Mouse (Mus musculus): ENCODE data around the gene Knl1. TPM values are rescaled to one million over a fixed set of nuclear protein-coding genes. Genes with fewer than 3 reads are reported as not detected.

Knl1 gene
- polyA plus RNA-seq, 1 experiment from 2014 or later = 84.4 TPM

- H3K27ac ChIP-seq = peak overlapping the region; percentile 81; the same call in 1 of the 2 replicates
- ATAC-seq (ENCODE audit: low FRiP score) = peak; percentile 60; the same call in 1 of the 2 replicates
- no peak overlapping the region for H3K9ac ChIP-seq
- no peaks in the 10 kb centered on the region for H3K9me3 ChIP-seq
- no peak overlapping the region for H3K4me3 ChIP-seq (replicated peaks)
- 52% methylated on average over 4 of the region's 4 CpGs for WGBS
- peaks cover 9% of the 10 kb centered on the region for H3K4me1 ChIP-seq
- peaks cover 43% of the 10 kb centered on the region for H3K36me3 ChIP-seq (replicated peaks)
- H3K27me3 ChIP-seq = no peaks in the 10 kb centered on the region
- no peak overlapping the region for H3K4me2 ChIP-seq
These were observed 27.4 kb upstream of the Knl1 start for GRCm38 (mm10) chr2:119019538-119019937.

- H3K9me3 ChIP-seq = no peaks in the 10 kb centered on the region
- H3K4me3 ChIP-seq (replicated peaks) = no peak overlapping the region
- WGBS = 90% methylated on average over 6 of the region's 6 CpGs
- H3K27me3 ChIP-seq = no peaks in the 10 kb centered on the region
- no peak overlapping the region for H3K4me2 ChIP-seq
- H3K36me3 ChIP-seq (replicated peaks) = peaks cover 34% of the 10 kb centered on the region
- no peak overlapping the region for H3K9ac ChIP-seq
- H3K27ac ChIP-seq = no peak overlapping the region
- H3K4me1 ChIP-seq = peaks cover 15% of the 10 kb centered on the region
- no peak for ATAC-seq (ENCODE audit: low FRiP score)
These were observed 23.7 kb upstream of the Knl1 start for GRCm38 (mm10) chr2:119023154-119023660.

GRCm38 (mm10) chr2:119024536-119025238 lies 22.2 kb upstream of the Knl1 start:
- Histone ChIP-seq H3K36me3 (replicated peaks) (peaks cover 24% of the 10 kb centered on the region), H3K27me3 (no peaks in the 10 kb centered on the region), H3K27ac (no peak overlapping the region), H3K4me1 (peaks cover 14% of the 10 kb centered on the region), H3K9ac (no peak overlapping the region), H3K9me3 (no peaks in the 10 kb centered on the region), H3K4me3 (replicated peaks) (no peak overlapping the region), H3K4me2 (no peak overlapping the region)
- ATAC-seq (ENCODE audit: low FRiP score) = no peak
- WGBS = 71% methylated on average over 9 of the region's 9 CpGs

DNA sequence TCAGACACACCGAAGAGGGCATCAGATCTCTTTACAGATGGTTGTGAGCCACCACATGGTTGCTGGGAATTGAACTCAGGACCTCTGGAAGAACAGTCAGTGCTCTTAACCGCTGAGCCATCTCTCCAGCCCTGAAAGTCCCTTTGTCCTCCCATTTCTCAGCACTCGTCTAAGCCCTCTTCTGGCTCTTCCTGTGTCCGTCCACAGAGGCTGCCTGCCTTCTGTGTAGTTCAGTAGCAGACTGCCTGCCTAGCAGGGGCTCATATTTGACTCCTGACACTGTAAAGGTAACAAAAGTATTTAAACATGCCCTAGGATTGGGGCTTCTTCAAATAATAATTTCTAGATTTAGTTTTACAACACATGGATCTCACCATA lies 21.7 kb upstream of the Knl1 start:
- Histone ChIP-seq H3K27ac (no peak overlapping the region), H3K4me1 (peaks cover 14% of the 10 kb centered on the region), H3K4me3 (replicated peaks) (no peak overlapping the region), H3K9ac (no peak overlapping the region), H3K36me3 (replicated peaks) (peaks cover 20% of the 10 kb centered on the region), H3K27me3 (no peaks in the 10 kb centered on the region), H3K4me2 (no peak overlapping the region), H3K9me3 (no peaks in the 10 kb centered on the region)
- ATAC-seq (ENCODE audit: low FRiP score) = no peak
- 73% methylated on average over 4 of the region's 4 CpGs for WGBS

- no peaks in the 10 kb centered on the region for H3K9me3 ChIP-seq
- peaks cover 14% of the 10 kb centered on the region for H3K4me1 ChIP-seq
- no peak overlapping the region for H3K27ac ChIP-seq
- no peak overlapping the region for H3K9ac ChIP-seq
- no peak overlapping the region for H3K4me3 ChIP-seq (replicated peaks)
- H3K4me2 ChIP-seq = no peak overlapping the region
- 90% methylated on average over 4 of the region's 4 CpGs for WGBS
- no peak for ATAC-seq (ENCODE audit: low FRiP score)
- peaks cover 7% of the 10 kb centered on the region for H3K36me3 ChIP-seq (replicated peaks)
- no peaks in the 10 kb centered on the region for H3K27me3 ChIP-seq
These were observed 20.0 kb upstream of the Knl1 start for GRCm38 (mm10) chr2:119026951-119027350.

GRCm38 (mm10) chr2:119028941-119029551 lies 17.9 kb upstream of the Knl1 start, which contains the start of gene Ccdc32:
Gene Ccdc32 (minus strand): TSS chr2:119029393.
- peaks cover 14% of the 10 kb centered on the region for H3K4me1 ChIP-seq
- peak; percentile 98 for ATAC-seq (ENCODE audit: low FRiP score)
- H3K9me3 ChIP-seq = no peaks in the 10 kb centered on the region
- H3K9ac ChIP-seq = peak within 1 kb of the TSS; percentile 68
- no peak within 1 kb of the TSS for H3K27ac ChIP-seq
- no peaks in the 10 kb centered on the region for H3K27me3 ChIP-seq
- H3K36me3 ChIP-seq (replicated peaks) = no peaks in the 10 kb centered on the region; the same call in 1 of the 2 replicates
- peak within 1 kb of the TSS; percentile 70 for H3K4me3 ChIP-seq (replicated peaks)
- WGBS = 1% methylated on average over 28 of the region's 28 CpGs
- H3K4me2 ChIP-seq = peak within 1 kb of the TSS; percentile 89

GRCm38 (mm10) chr2:119032191-119032590 lies 14.7 kb upstream of the Knl1 start:
- H3K9me3 ChIP-seq = no peaks in the 10 kb centered on the region
- H3K4me1 ChIP-seq = peaks cover 32% of the 10 kb centered on the region
- no peak overlapping the region for H3K4me2 ChIP-seq
- no peak for ATAC-seq (ENCODE audit: low FRiP score)
- no peaks in the 10 kb centered on the region for H3K27me3 ChIP-seq
- H3K9ac ChIP-seq = no peak overlapping the region
- H3K4me3 ChIP-seq (replicated peaks) = no peak overlapping the region
- 74% methylated on average over 4 of the region's 4 CpGs for whole genome bisulfite sequencing
- no peak overlapping the region for H3K27ac ChIP-seq
- H3K36me3 ChIP-seq (replicated peaks) = peaks cover 6% of the 10 kb centered on the region

DNA sequence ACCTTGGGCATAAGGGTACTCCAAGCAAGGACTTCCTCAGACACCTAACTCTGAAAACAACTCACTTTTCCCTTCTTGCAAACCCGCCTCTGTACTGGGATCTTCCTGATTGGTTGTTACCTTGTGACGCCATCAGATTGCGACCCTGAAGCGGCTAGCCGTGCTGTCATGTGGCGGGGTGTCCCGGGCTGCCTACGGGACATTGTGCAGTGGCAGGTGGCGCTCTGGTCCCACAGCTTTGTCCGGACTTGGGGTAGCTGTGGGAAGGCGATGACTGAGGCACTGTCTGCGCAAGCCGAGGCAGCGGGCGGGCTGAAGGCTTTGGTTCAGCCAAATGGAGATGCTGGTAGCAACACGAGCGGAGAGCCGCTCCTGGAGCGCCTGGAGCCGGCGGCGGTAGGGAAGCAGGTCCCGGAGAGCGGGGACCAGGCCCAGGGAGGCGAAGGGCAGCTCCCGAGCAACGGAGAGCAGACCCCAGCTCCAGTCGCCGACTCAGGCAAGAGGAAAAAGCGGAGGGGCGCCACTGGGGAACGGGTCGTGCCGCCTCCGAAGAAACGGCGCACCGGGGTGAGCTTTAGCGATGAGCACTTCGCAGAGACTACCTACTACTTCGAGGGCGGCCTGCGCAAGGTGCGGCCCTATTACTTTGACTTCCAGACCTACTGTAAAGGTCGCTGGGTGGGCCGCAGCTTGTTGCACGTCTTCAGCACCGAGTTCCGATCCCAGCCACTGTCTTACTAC lies 12.1 kb upstream of the Knl1 start, which contains the start of gene Rpusd2:
Gene Rpusd2, plus strand, starts transcription at position 135 of the 741 bp plus-strand sequence.
- under 1% methylated on average over 49 of the region's 49 CpGs for WGBS
- Histone ChIP-seq H3K9ac (peak within 1 kb of the TSS; percentile 88), H3K4me1 (peaks cover 18% of the 10 kb centered on the region), H3K4me2 (peak within 1 kb of the TSS; percentile 78), H3K9me3 (no peaks in the 10 kb centered on the region), H3K27me3 (no peaks in the 10 kb centered on the region), H3K4me3 (replicated peaks) (peak within 1 kb of the TSS; percentile 94), H3K36me3 (replicated peaks) (peaks cover 29% of the 10 kb centered on the region), H3K27ac (peak within 1 kb of the TSS; percentile 96)
- peak; percentile 98 for ATAC-seq (ENCODE audit: low FRiP score)

DNA sequence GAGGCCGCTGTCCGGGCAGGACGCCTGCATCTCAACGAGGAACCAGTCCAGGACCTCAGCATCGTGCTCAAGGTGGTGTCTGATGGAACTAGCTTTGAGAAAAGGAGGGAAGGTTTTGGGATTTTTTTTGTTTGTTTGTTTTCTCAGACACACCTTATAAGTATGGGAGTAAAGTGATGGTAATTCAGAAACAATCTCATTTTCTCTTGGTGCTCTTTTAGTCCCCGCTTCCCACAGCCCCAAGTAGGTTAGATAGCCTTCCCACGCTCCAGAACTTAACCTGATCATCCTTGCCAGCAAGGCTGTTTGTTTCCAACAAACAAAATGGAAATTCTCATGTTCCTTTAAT lies 11.5 kb upstream of the Knl1 start:
- Histone ChIP-seq H3K4me2 (peak overlapping the region; percentile 78), H3K27ac (peak overlapping the region; percentile 96), H3K36me3 (replicated peaks) (peaks cover 34% of the 10 kb centered on the region), H3K9ac (peak overlapping the region; percentile 88), H3K4me3 (replicated peaks) (peak overlapping the region; percentile 94), H3K9me3 (no peaks in the 10 kb centered on the region), H3K4me1 (peaks cover 18% of the 10 kb centered on the region), H3K27me3 (no peaks in the 10 kb centered on the region)
- ATAC-seq (ENCODE audit: low FRiP score) = no peak
- WGBS = 6% methylated on average over 7 of the region's 7 CpGs

GRCm38 (mm10) chr2:119040882-119041281 lies 6.0 kb upstream of the Knl1 start:
- Histone ChIP-seq H3K36me3 (replicated peaks) (peaks cover 43% of the 10 kb centered on the region), H3K4me2 (no peak overlapping the region), H3K4me1 (peaks cover 8% of the 10 kb centered on the region), H3K4me3 (replicated peaks) (no peak overlapping the region), H3K9ac (no peak overlapping the region), H3K9me3 (no peaks in the 10 kb centered on the region), H3K27ac (no peak overlapping the region), H3K27me3 (no peaks in the 10 kb centered on the region)
- 58% methylated on average over 4 of the region's 4 CpGs for WGBS
- ATAC-seq (ENCODE audit: low FRiP score) = no peak

DNA sequence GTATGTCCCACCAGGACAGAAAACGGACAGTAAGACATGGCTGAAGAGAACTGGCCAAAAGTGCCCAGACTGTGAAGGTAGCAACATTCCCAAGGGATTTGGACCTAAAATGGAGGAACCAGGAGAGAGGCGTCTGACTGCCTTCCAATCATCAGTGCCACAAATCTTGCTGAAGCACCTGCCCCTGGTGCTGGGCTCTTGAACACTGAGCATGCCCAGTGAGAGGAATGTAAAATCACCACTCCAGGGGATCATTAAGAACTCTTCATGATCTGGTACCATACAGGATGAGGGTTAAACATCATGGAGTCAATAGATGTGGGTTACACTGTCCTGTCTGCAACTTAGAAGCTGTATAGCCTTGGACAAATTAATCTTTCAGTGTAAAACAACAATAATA lies 1.8 kb upstream of the Knl1 start:
- Histone ChIP-seq H3K4me3 (replicated peaks) (no peak overlapping the region), H3K36me3 (replicated peaks) (peaks cover 11% of the 10 kb centered on the region), H3K4me2 (no peak overlapping the region), H3K27me3 (no peaks in the 10 kb centered on the region), H3K9ac (no peak overlapping the region), H3K9me3 (no peaks in the 10 kb centered on the region), H3K4me1 (peaks cover 11% of the 10 kb centered on the region), H3K27ac (no peak overlapping the region)
- no peak for ATAC-seq (ENCODE audit: low FRiP score)
- 74% methylated on average over 2 of the region's 2 CpGs for WGBS

DNA sequence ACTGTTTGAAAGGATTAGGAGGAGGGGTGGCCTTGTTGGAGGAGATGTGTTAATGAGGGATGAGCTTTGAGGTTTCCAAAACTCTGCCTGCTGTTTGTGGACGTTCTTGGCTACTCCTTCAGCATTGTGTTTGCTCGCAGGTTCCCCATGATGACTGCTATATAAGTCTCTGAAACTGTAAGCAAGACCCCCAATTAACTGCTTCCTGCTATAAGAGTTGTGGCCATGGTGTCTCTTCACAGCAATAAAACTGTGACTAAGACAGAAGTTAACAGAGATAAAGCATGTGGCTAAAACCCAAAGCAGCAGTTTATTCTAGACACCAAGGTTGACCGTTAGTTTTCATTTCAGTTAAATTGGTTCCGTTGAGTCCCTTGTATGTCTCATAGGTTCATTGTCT lies 930 bp downstream of the Knl1 start:
- Histone ChIP-seq H3K4me3 (replicated peaks) (peak overlapping the region; percentile 61), H3K4me1 (peaks cover 11% of the 10 kb centered on the region), H3K9ac (peak overlapping the region; percentile 59), H3K4me2 (peak overlapping the region; percentile 48), H3K36me3 (replicated peaks) (0 out of 2 replicates have a peak, but pooled peaks cover 5% of the 10 kb centered on the region), H3K9me3 (no peaks in the 10 kb centered on the region), H3K27ac (peak overlapping the region; percentile 89; the same call in 1 of the 2 replicates), H3K27me3 (no peaks in the 10 kb centered on the region)
- no peak for ATAC-seq (ENCODE audit: low FRiP score)
- 16% methylated on average over 4 of the region's 4 CpGs for WGBS

All from forebrain, embryonic 12.5 days (tissue).